Mouse (Mus musculus): ENCODE data around the gene Eno2. TPM values are rescaled to one million over a fixed set of nuclear protein-coding genes. Genes with fewer than 3 reads are reported as not detected.
"Not testable (repeated sequence)": the region's sequence is repeated elsewhere in the genome, so short reads cannot be mapped to it uniquely, and the experiment has no call there.

The Eno2 gene
- polyA plus RNA-seq, 1 experiment = 1.4 TPM

DNA sequence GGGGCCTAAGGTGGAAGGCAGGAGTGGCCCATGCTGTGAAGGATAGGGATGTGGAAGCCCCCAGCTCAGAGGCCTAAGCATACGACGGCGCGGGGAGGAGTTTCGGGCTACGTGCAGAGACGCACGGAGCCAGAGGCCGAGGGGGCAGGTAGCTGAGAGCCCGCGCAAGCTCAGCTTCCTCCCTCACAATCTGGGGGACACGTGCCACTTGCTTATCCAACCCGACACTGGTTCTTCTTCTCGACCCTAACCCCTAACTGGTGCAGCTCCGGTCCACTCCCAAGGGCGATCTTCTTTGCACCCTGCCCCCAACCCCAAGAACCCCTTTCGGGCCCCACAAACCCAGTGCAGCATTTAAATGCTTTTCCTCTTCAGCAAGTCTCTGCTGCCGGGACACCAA, 44.0 kb upstream of the Eno2 start:
- Histone ChIP-seq H3K4me3 (replicated peaks; ENCODE audit: control insufficient read depth, low read depth, low read length) (peak overlapping the region; percentile 86), H3K4me1 (ENCODE audit: control insufficient read depth, insufficient read depth, low read length) (peaks cover 6% of the 10 kb centered on the region), H3K27ac (ENCODE audit: control insufficient read depth, insufficient read depth, low read depth, low read length, poor library complexity) (peak overlapping the region; percentile 2)
- 0% methylated on average over 18 of the region's 18 CpGs for WGBS
- TF ChIP-seq POLR2A (IDR thresholded peaks at IDR 0.05; ENCODE audit: borderline replicate concordance, control insufficient read depth, low read depth, low read length) = peak; percentile 58; the same call in 1 of the 2 replicates
- TF ChIP-seq CTCF (IDR thresholded peaks at IDR 0.05; ENCODE audit: control insufficient read depth, insufficient read depth, low read length) = no peak

GRCm38 (mm10) chr6:124812848-124813247, 43.4 kb upstream of the Eno2 start:
- no peak overlapping the region for H3K27ac ChIP-seq (ENCODE audit: control insufficient read depth, insufficient read depth, low read depth, low read length, poor library complexity)
- H3K4me1 ChIP-seq (ENCODE audit: control insufficient read depth, insufficient read depth, low read length) = peaks cover 7% of the 10 kb centered on the region
- WGBS = 43% methylated on average over 9 of the region's 9 CpGs
- TF ChIP-seq POLR2A (IDR thresholded peaks at IDR 0.05; ENCODE audit: borderline replicate concordance, control insufficient read depth, low read depth, low read length) (no peak), CTCF (IDR thresholded peaks at IDR 0.05; ENCODE audit: control insufficient read depth, insufficient read depth, low read length) (no peak)
- H3K4me3 ChIP-seq (replicated peaks; ENCODE audit: control insufficient read depth, low read depth, low read length) = no peak overlapping the region

DNA sequence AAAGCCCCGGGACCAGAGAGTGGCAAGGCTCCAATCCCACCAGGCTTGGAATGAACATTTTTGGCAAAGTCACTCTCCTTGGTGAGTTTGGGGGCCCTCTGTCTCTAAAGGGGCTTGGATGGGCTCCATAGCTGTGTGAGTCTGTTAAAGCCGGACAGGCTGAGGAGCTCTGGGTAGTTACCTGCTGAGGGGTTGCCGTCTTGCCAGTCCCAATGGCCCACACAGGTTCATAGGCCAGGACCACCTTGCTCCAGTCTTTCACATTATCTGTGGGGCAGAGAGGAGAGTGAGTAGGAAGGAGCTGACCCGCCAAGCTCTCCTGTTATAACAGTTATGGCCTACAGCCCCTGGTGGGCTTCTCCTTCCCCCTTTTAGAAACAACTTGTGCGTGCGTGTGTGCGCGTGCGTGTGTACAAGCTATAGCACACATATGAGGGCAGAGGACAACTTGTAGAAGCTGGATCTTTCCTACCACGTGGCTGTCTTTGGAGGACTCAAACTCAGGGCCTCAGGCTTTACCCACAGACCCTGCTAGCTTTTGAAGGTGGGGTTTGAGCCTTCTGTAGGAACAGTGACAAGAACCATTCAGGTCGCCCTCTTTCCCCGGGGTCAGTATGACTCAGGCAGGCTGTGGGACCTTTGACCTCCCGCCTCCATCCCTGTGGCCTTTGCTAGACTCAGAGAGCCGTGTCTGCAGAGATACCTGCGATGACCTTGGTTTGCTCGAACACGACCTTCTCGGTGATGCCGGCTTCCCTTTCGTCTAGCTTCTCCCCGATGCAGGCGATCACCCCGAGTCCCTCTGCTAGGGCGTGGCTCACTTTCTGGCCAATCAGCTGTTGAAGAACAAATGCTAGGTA, 42.5 kb upstream of the Eno2 start:
- H3K27ac ChIP-seq (ENCODE audit: control insufficient read depth, insufficient read depth, low read depth, low read length, poor library complexity) = no peak overlapping the region
- H3K4me1 ChIP-seq (ENCODE audit: control insufficient read depth, insufficient read depth, low read length) = peaks cover 7% of the 10 kb centered on the region
- TF ChIP-seq CTCF (IDR thresholded peaks at IDR 0.05; ENCODE audit: control insufficient read depth, insufficient read depth, low read length) = no peak
- TF ChIP-seq POLR2A (IDR thresholded peaks at IDR 0.05; ENCODE audit: borderline replicate concordance, control insufficient read depth, low read depth, low read length) = no peak
- H3K4me3 ChIP-seq (replicated peaks; ENCODE audit: control insufficient read depth, low read depth, low read length) = no peak overlapping the region
- 88% methylated on average over 24 of the region's 24 CpGs for WGBS

GRCm38 (mm10) chr6:124811403-124811665, 41.9 kb upstream of the Eno2 start:
- H3K4me3 ChIP-seq (replicated peaks; ENCODE audit: control insufficient read depth, low read depth, low read length) = no peak overlapping the region
- H3K4me1 ChIP-seq (ENCODE audit: control insufficient read depth, insufficient read depth, low read length) = peaks cover 7% of the 10 kb centered on the region
- 72% methylated on average over 4 of the region's 4 CpGs for WGBS
- TF ChIP-seq CTCF (IDR thresholded peaks at IDR 0.05; ENCODE audit: control insufficient read depth, insufficient read depth, low read length) = no peak
- no peak overlapping the region for H3K27ac ChIP-seq (ENCODE audit: control insufficient read depth, insufficient read depth, low read depth, low read length, poor library complexity)

DNA sequence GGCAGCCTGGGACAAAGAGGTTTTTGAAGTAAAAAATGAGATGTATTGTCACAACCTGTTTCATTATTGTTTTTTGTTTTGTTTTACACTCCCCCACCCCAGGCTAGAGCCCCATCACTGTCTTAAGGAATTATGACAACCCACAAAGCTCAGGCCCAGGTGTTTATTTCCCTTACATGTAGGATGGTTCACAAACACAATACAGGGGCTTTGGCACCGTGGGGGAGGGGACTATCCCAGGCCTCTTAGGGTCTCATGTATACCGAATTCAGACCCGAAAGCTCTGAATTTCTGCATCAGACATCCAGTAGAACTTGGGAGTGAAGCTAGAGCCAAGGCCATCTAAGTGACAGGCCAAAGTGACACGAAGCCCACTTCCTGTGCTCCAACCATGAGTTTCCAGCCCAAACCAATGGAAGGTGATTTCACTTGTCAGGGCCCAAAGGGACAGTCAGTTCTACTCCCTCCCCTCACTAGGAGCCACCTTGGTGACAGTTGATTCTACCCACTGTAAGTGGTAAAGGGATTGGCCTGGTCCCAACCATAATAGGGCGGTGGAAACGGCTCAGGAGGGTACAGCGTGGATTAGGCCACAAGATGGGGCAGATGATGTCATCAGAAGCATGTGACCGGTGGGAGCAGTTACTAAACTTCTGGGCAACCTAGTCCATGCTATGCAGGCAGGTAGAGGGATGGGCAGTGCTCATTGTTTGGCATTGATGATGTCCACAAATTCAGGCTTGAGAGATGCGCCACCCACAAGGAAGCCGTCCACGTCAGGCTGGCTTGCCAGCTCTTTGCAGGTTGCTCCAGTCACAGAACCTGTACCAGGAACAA, 41.3 kb upstream of the Eno2 start:
- H3K4me1 ChIP-seq (ENCODE audit: control insufficient read depth, insufficient read depth, low read length); H3K27ac ChIP-seq (ENCODE audit: control insufficient read depth, insufficient read depth, low read depth, low read length, poor library complexity); H3K4me3 ChIP-seq (replicated peaks; ENCODE audit: control insufficient read depth, low read depth, low read length): not testable (repeated sequence)
- 69% methylated on average over 11 of the region's 11 CpGs for WGBS

GRCm38 (mm10) chr6:124809775-124810538, 40.5 kb upstream of the Eno2 start:
- Histone ChIP-seq H3K4me1 (ENCODE audit: control insufficient read depth, insufficient read depth, low read length) (peaks cover 9% of the 10 kb centered on the region), H3K27ac (ENCODE audit: control insufficient read depth, insufficient read depth, low read depth, low read length, poor library complexity) (peak overlapping the region; percentile 91; the same call in 1 of the 2 replicates), H3K4me3 (replicated peaks; ENCODE audit: control insufficient read depth, low read depth, low read length) (peak overlapping the region; percentile 98)
- TF ChIP-seq CTCF (IDR thresholded peaks at IDR 0.05; ENCODE audit: control insufficient read depth, insufficient read depth, low read length) (no peak), POLR2A (IDR thresholded peaks at IDR 0.05; ENCODE audit: borderline replicate concordance, control insufficient read depth, low read depth, low read length) (no peak)
- 54% methylated on average over 14 of the region's 14 CpGs for WGBS

DNA sequence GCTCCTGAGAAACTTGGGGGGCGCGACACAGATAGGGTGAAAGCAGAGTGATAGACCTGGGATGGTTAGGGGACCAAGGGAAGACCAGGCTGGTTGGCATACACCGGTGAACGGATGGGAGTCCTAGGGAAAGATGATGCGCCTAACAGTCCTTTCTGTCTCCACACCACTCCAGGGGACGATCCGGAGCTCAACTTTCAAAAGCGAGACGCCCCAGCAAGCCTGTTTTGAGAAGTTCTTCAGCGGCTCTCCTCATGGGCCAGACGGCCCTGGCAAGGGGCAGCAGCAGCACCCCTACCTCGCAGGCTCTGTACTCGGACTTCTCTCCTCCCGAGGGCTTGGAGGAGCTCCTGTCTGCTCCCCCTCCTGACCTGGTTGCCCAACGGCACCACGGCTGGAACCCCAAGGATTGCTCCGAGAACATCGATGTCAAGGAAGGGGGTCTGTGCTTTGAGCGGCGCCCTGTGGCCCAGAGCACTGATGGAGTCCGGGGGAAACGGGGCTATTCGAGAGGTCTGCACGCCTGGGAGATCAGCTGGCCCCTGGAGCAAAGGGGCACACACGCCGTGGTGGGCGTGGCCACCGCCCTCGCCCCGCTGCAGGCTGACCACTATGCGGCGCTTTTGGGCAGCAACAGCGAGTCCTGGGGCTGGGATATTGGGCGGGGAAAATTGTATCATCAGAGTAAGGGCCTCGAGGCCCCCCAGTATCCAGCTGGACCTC, 39.7 kb upstream of the Eno2 start:
- peaks cover 9% of the 10 kb centered on the region for H3K4me1 ChIP-seq (ENCODE audit: control insufficient read depth, insufficient read depth, low read length)
- 1% methylated on average over 35 of the region's 35 CpGs for WGBS
- TF ChIP-seq CTCF (IDR thresholded peaks at IDR 0.05; ENCODE audit: control insufficient read depth, insufficient read depth, low read length) = peak; percentile 69
- TF ChIP-seq POLR2A (IDR thresholded peaks at IDR 0.05; ENCODE audit: borderline replicate concordance, control insufficient read depth, low read depth, low read length) = peak; percentile 46; the same call in 1 of the 2 replicates
- peak overlapping the region; percentile 91 for H3K27ac ChIP-seq (ENCODE audit: control insufficient read depth, insufficient read depth, low read depth, low read length, poor library complexity)
- H3K4me3 ChIP-seq (replicated peaks; ENCODE audit: control insufficient read depth, low read depth, low read length) = peak overlapping the region; percentile 98
